Mouse (Mus musculus) heart, embryonic 13.5 days (tissue): ENCODE measurements at regions not wholly inside any gene's neighbourhood (a gene's known extent, or its start where the extent isn't known, plus 50 kb on each side); places are given as distances from the start of the nearest gene placed in this dataset.

Experiments used
- ATAC-seq: fragments of 200-750 bp; cut with Nextera tagmentation; 2 replicates; pipeline ENCODE4 v1.8.0; 2017; ENCODE audit warnings: moderate TSS enrichment; ENCODE audit not compliant: insufficient number of reproducible peaks, low FRiP score, low TSS enrichment; ENCODE audit errors: extremely low read depth
- H3K27ac ChIP-seq: fragments of 300-500 bp; sonication (generic); replicated peaks from 2 replicates; pipeline ENCODE4 v1.5.1; 2015; ENCODE audit warnings: moderate library complexity, mild to moderate bottlenecking, inconsistent platforms
- H3K27me3 ChIP-seq: fragments of 300-500 bp; sonication (generic); replicated peaks from 2 replicates; pipeline ENCODE4 v1.6.1; 2015; ENCODE audit warnings: mild to moderate bottlenecking, inconsistent platforms
- H3K36me3 ChIP-seq: fragments of 300-500 bp; sonication (generic); 2 replicates; pipeline ENCODE4 v1.6.1; 2015; ENCODE audit warnings: mild to moderate bottlenecking, inconsistent platforms
- H3K4me1 ChIP-seq: fragments of 300-500 bp; sonication (generic); 2 replicates; pipeline ENCODE4 v1.6.1; 2015; ENCODE audit warnings: inconsistent platforms
- H3K4me2 ChIP-seq: fragments of 300-500 bp; sonication (generic); 2 replicates; pipeline ENCODE4 v1.6.1; 2015; ENCODE audit warnings: inconsistent platforms, mild to moderate bottlenecking, moderate library complexity
- H3K4me3 ChIP-seq: fragments of 300-500 bp; sonication (generic); 2 replicates; pipeline ENCODE4 v1.5.1; 2015; ENCODE audit warnings: moderate library complexity, mild to moderate bottlenecking, inconsistent platforms
- H3K9ac ChIP-seq: fragments of 300-500 bp; sonication (generic); 2 replicates; pipeline ENCODE4 v1.6.1; 2015; ENCODE audit warnings: inconsistent platforms, mild to moderate bottlenecking, moderate library complexity
- H3K9me3 ChIP-seq: fragments of 300-500 bp; sonication (generic); 2 replicates; pipeline ENCODE4 v1.6.1; 2016; ENCODE audit warnings: inconsistent platforms
- WGBS: fragments of 180-500 bp; shearing (Covaris S2); methylation state at CpG from one replicate; pipeline ENCODE4 v1.1.7; 2015; ENCODE audit warnings: mixed read lengths; 5-methylcytosine and 5-hydroxymethylcytosine counted together

DNA sequence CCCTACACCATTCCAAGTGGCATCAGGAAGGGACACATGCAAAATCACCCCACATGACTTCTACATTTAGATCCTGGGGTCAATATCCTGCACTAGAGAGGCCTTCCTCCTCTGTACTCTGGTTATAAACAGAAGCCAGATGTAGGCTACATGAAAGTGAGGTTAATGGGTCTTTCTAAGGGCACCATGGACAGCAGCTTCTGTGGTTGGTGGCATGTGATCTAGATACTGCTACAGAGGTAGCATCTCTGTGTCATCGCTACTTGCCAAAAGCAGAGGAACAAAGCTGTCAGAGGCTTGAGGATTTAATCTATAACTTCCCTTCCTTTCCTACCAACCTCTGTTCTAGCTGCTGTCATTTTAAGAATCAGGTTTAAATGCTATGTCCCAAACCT, 101.7 kb upstream of the Noct start:
- Histone ChIP-seq H3K4me2 (no peak overlapping the region), H3K36me3 (no peaks in the 10 kb centered on the region), H3K4me1 (no peaks in the 10 kb centered on the region), H3K27me3 (no peaks in the 10 kb centered on the region), H3K4me3 (no peak overlapping the region), H3K9me3 (no peaks in the 10 kb centered on the region), H3K27ac (no peak overlapping the region), H3K9ac (no peak overlapping the region)
- ATAC-seq, result no peak
- WGBS, result 90% methylated on average over 1 of the region's 1 CpGs

DNA sequence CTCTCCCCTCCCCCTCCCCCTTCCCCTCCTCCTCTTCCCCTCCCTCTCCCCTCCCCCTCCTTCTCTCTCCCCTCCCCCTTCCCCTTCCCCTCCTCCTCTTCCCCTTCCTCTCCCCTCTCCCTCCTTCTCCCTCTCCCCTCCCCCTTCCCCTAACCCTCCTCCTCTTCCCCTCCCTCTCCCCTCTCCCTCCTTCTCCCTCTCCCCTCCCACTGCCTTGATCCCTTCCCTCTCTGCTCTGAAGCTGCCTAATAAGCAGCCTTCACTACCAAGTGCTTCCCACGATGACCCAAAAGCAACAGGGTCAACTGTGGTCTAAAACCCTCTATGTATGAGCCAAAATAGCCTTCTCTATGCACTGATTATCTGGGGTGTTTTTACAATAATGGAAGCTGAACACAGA, 96.4 kb upstream of the Noct start:
- Histone ChIP-seq H3K27ac (no peak overlapping the region), H3K4me1 (no peaks in the 10 kb centered on the region), H3K27me3 (no peaks in the 10 kb centered on the region), H3K4me3 (no peak overlapping the region), H3K9ac (no peak overlapping the region), H3K36me3 (no peaks in the 10 kb centered on the region), H3K4me2 (no peak overlapping the region), H3K9me3 (no peaks in the 10 kb centered on the region)
- WGBS, result 75% methylated on average over 1 of the region's 1 CpGs
- ATAC-seq, result no peak

DNA sequence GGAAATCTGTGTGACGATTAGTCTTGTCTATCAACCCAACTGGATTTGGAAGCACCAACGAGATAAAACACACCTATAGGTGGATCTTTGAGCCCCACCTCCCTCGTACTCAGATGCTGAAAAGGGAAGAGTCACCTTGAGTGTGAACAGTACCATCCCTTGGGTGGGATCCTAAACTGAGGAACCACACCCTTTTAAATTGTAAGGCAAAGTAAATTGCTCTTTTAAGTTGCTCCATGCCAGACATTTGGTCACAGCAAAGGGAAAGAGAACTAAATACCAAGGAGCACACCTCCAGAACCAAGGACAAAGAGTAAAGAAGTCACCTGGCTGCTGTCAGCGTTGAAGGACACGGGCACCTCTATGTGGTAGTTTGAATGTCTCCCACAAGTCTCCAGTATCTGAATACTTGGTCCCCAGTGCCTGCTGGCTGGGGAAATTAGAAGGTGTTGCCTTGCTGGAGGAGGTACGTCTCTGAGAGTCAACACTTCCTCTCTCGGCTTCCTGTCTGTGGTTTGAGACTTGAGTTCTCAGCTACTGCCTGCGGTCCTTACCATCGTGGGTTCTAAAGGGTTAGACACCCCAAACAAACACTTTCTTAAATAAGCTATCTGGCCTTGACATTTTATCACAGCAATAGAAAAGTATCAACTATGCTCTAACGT, 95.6 kb upstream of the Noct start:
- Histone ChIP-seq H3K27me3 (no peaks in the 10 kb centered on the region), H3K4me2 (no peak overlapping the region), H3K36me3 (no peaks in the 10 kb centered on the region), H3K9me3 (no peaks in the 10 kb centered on the region), H3K4me1 (no peaks in the 10 kb centered on the region), H3K9ac (no peak overlapping the region), H3K27ac (no peak overlapping the region), H3K4me3 (no peak overlapping the region)
- WGBS, result 77% methylated on average over 10 of the region's 10 CpGs
- ATAC-seq, result no peak

DNA sequence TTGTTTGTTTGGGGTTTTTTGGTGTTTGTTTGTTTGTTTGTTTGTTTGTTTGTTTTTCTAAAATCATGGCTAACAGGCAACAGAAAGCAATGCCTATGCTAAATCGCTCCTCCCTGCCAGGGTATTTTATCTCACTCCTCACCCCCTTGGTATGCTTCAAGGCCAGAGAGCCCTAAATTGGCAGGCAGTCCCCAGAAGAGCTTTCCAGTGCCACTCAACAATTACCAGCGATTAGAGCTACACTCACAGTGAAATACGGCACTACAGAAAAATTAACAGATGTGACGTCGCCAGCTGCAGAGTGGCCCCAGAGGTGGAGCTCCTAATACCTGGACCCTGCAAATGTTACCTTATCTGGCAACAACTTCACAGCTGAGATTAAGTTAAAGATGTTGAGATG, 93.5 kb upstream of the Noct start:
- no peak overlapping the region for H3K4me3 ChIP-seq

DNA sequence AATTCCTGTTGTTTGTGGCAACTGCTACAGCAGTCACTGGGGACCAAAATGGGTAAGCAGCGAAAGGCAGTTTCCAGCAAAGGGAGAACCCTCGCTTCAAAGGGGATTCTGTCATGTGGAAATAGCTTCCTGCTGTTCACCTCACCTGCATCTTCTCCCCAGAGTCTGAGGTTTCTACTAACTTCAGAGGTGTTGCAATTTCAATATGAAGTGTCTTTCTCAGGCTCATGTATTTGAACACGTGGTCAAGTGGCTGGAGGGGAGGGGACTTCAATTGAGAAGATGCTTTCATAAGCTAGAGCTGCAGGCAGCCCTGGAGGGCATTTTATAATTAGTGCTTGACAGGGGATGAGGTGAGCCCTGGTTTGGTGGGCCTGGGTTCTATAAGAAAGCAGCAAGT, 92.9 kb upstream of the Noct start:
- Histone ChIP-seq H3K4me3 (no peak overlapping the region), H3K27ac (no peak overlapping the region), H3K36me3 (no peaks in the 10 kb centered on the region), H3K4me1 (no peaks in the 10 kb centered on the region), H3K27me3 (no peaks in the 10 kb centered on the region), H3K9ac (no peak overlapping the region), H3K4me2 (no peak overlapping the region), H3K9me3 (no peaks in the 10 kb centered on the region)
- WGBS, result 74% methylated on average over 3 of the region's 3 CpGs
- ATAC-seq, result no peak

More for the DNA sequence above, 93.5 kb upstream of the Noct start:
- H3K9me3 ChIP-seq, result no peaks in the 10 kb centered on the region
- WGBS, result 61% methylated on average over 5 of the region's 5 CpGs
- no peak for ATAC-seq
- no peaks in the 10 kb centered on the region for H3K36me3 ChIP-seq
- H3K4me1 ChIP-seq, result no peaks in the 10 kb centered on the region
- H3K4me2 ChIP-seq, result no peak overlapping the region
- no peaks in the 10 kb centered on the region for H3K27me3 ChIP-seq
- no peak overlapping the region for H3K9ac ChIP-seq
- no peak overlapping the region for H3K27ac ChIP-seq

DNA sequence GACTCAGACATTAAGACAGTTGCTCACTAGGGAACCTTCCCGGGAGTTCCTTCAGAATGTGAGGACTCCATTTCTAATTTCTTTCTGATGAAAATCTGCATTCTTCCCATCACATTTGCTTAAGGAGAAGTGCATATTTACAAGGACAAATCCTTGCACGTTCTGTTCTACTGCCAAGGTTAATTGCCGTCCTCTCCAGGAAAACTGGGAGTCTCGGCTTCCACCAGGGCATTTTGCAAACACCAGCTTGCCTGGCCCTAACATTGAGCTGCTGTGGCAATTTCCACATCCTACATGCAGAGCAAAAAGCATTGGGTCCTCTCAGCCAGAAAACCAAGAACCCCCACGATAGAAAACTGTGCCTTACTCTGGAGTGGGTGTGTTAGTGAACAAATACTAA, 91.5 kb upstream of the Noct start:
- no peaks in the 10 kb centered on the region for H3K9me3 ChIP-seq
- no peaks in the 10 kb centered on the region for H3K27me3 ChIP-seq
- H3K4me3 ChIP-seq, result no peak overlapping the region
- H3K27ac ChIP-seq, result no peak overlapping the region
- no peak for ATAC-seq
- H3K4me1 ChIP-seq, result no peaks in the 10 kb centered on the region
- no peak overlapping the region for H3K9ac ChIP-seq
- H3K4me2 ChIP-seq, result no peak overlapping the region
- no peaks in the 10 kb centered on the region for H3K36me3 ChIP-seq
- 77% methylated on average over 5 of the region's 5 CpGs for WGBS

DNA sequence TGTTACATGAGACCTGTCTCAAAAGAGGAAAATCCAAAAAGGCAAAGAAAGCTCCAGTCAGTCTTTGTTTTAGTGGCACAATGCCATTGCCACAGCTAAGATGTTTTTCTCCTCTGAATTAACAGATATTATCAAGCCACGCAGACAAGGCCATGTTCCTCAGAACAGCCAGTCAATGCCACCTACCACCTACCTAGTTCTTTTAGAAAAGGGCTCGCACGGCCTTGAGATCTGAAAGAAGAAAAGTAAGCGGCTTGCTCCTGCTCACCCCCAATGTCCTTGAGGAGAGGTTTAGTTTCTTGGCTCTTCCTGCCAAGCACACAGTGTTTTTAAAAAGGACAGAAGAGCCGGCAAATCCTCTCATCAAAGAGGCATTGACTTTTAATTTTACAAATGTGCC, 88.7 kb upstream of the Noct start:
- Histone ChIP-seq H3K4me1 (no peaks in the 10 kb centered on the region), H3K9ac (no peak overlapping the region), H3K27ac (no peak overlapping the region), H3K4me2 (no peak overlapping the region), H3K9me3 (no peaks in the 10 kb centered on the region), H3K4me3 (no peak overlapping the region), H3K36me3 (no peaks in the 10 kb centered on the region), H3K27me3 (no peaks in the 10 kb centered on the region)
- ATAC-seq, result no peak
- WGBS, result 76% methylated on average over 5 of the region's 5 CpGs

DNA sequence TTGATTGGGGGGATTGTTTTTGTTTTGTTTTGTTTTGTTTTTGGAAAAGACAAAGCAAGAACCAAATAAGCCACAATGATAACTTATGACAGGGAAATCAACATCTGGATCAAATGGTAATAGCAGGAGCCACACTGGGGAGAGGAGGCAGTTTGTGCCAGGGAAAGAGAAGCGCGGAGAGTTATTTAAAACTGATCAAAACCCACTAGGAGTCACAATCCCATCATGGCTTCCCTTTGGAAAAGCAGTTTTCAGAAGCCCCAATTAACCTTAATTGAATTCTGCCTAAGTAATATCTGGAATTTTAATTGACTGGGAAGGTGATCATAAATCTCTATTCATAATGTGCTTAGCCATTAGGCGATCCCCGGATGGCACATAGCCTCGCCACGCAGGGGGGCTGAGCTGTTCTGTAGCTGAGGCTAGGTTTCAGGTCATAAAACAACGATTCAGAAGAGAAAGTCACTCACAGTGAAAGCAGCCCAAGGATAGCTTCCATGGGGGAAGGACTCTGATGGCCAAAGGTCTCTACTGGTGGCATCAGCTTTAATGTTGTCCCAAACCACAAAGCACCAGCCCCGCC, 86.4 kb upstream of the Noct start:
- H3K9me3 ChIP-seq, result no peaks in the 10 kb centered on the region
- H3K36me3 ChIP-seq, result no peaks in the 10 kb centered on the region
- H3K9ac ChIP-seq, result no peak overlapping the region
- H3K4me2 ChIP-seq, result no peak overlapping the region
- no peaks in the 10 kb centered on the region for H3K27me3 ChIP-seq
- no peak for ATAC-seq
- WGBS, result 83% methylated on average over 8 of the region's 8 CpGs
- no peak overlapping the region for H3K4me3 ChIP-seq
- no peak overlapping the region for H3K27ac ChIP-seq
- no peaks in the 10 kb centered on the region for H3K4me1 ChIP-seq

DNA sequence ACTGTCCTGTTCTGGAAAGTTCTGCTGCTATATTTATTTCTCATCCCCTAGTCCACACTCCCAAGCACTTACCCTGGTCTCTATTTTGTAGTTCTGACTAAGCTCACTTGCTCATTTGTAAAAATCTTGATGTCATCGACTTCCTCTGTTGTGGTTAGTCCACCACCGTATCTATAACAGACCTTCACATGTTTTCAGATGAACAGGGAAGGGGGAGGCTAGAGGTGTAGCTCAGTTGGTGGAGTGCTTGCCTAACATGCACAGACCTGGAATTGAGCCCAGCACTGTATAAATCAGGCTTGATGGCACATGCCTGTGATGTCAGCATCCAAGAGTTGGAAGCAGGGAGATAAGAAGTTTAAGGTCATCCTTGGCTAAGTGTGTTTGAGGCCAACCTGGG, 78.3 kb upstream of the Noct start:
- Histone ChIP-seq H3K4me3 (no peak overlapping the region), H3K36me3 (no peaks in the 10 kb centered on the region), H3K27ac (no peak overlapping the region), H3K9me3 (no peaks in the 10 kb centered on the region), H3K9ac (no peak overlapping the region), H3K4me1 (peaks cover 5% of the 10 kb centered on the region), H3K4me2 (no peak overlapping the region), H3K27me3 (no peaks in the 10 kb centered on the region)
- ATAC-seq, result no peak
- 69% methylated on average over 2 of the region's 2 CpGs for WGBS

DNA sequence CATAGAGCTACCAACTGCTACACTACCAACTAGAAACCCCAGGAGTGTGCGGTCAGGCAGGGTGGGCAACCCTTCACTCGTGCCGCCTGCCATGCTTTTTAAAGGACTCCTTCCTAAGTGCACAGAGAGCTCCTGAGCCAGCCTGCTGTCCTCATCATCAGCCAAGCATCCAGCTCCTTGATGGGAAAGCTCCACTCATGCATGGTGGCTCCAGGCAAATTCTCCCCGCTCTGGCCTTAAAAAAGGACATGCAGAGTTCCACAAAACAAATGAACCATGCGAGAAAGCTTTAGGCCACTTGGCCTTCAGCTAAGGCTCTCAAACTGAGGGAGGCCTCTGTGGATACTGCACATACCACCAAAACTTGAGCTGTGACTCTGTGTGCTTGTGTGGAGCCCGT, 74.2 kb upstream of the Noct start:
- Histone ChIP-seq H3K9ac (no peak overlapping the region), H3K9me3 (no peaks in the 10 kb centered on the region), H3K4me1 (peaks cover 13% of the 10 kb centered on the region), H3K27ac (no peak overlapping the region), H3K4me2 (no peak overlapping the region), H3K27me3 (no peaks in the 10 kb centered on the region), H3K36me3 (no peaks in the 10 kb centered on the region), H3K4me3 (no peak overlapping the region)
- no peak for ATAC-seq
- 85% methylated on average over 6 of the region's 6 CpGs for WGBS

DNA sequence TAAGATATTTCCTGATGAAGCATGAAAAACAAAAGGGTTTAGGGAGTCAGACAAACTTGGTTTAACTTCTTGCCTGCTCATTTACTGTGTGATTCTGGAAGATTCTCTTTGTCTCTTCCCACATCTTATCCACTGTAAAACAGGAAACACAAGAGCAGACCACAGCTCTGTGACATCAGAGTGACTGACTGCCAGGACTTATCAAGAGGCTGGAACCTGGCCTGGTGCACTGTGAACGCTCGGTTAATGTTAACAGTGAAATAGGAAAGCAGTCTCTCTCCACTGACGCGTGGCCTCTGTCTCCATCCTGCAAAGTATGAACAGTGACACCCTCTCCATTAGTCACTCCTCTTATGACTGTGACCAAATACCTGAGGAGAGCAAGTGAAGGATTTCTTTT, 73.1 kb upstream of the Noct start:
- 31% methylated on average over 4 of the region's 4 CpGs for WGBS
- peaks cover 22% of the 10 kb centered on the region for H3K4me1 ChIP-seq
- no peak overlapping the region for H3K9ac ChIP-seq
- H3K9me3 ChIP-seq, result no peaks in the 10 kb centered on the region
- no peak overlapping the region for H3K4me2 ChIP-seq
- H3K27me3 ChIP-seq, result no peaks in the 10 kb centered on the region
- no peak for ATAC-seq
- no peak overlapping the region for H3K4me3 ChIP-seq
- no peaks in the 10 kb centered on the region for H3K36me3 ChIP-seq
- no peak overlapping the region for H3K27ac ChIP-seq

DNA sequence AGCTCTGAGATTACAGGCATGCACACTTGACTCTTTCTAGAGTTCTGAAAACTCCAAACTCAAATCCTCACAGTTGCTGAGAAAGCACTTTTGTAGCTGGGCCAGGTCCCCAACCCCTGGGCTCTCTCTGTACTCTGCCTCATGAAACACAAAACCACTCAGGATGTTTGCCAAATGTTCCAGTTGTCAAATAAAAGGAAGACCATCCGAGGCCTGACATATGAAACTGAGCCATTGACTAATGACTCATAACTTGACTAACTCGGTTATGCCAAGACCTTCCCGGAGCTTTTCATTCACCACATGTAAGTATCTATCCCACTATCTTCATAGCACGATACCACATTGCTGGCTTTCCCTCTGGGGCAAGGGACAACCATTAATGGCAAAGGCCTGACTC, 68.6 kb upstream of the Noct start:
- Histone ChIP-seq H3K4me3 (no peak overlapping the region), H3K27ac (0 out of 2 replicates have a peak overlapping the region, but pooled peaks have one; percentile 2), H3K4me1 (peaks cover 32% of the 10 kb centered on the region), H3K27me3 (no peaks in the 10 kb centered on the region), H3K4me2 (no peak overlapping the region), H3K9ac (no peak overlapping the region), H3K36me3 (no peaks in the 10 kb centered on the region), H3K9me3 (no peaks in the 10 kb centered on the region)
- WGBS, result 60% methylated on average over 4 of the region's 4 CpGs
- no peak for ATAC-seq
